Mouse (Mus musculus): Measurements from ENCODE around the gene Usp33.
"Not testable (repeated sequence)": the region's sequence is repeated elsewhere in the genome, so short reads cannot be mapped to it uniquely, and the experiment has no call there.

Usp33 gene

DNA sequence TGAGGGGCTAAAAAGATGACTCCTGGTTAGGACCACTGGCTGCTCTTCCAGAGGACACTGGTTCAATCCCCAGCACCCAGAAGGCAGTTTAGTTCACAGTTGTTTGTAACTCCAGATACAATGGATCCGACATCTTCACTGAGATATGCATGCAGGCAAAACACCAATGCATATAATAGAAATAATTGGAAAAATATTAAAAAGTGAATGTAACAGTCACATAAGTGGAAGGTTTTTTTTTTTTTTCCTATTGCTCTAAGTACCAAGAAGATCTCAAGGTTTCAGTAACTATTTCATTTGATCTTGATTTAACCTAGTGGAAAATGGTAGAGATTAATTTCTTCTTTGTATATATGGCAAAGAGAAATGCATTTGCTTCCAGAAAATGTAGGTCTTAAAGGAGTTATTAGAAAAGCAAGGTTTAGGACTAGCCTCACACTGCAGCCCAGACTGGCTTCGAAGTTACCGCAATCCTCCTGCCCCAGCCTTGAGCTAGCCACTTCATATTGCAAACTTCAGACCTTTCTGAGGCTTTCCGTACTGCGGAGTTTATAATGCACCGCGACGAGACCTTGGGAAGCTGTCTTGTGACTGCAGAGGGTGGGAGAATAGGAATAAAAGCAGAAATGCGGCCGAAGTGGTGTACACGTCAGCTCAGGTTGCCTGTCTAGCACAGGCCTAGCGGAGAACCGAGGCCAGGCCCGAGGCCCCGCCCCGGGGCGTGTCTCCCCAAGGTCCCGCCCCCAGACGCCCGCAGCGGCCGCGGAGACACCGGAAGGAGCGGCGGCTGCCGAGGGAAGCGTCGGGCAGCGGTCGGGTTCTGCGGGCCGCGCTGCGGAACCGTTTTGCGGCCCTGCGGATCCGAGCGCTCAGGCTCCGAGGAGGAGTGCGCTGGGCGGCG lies at the start of gene Usp33:
TSS of gene Usp33 (plus strand) at position 747 of the 901 bp plus-strand sequence.
- peak; percentile 95 for DNase-seq (ENCODE audit: low read depth, low spot score)

DNA sequence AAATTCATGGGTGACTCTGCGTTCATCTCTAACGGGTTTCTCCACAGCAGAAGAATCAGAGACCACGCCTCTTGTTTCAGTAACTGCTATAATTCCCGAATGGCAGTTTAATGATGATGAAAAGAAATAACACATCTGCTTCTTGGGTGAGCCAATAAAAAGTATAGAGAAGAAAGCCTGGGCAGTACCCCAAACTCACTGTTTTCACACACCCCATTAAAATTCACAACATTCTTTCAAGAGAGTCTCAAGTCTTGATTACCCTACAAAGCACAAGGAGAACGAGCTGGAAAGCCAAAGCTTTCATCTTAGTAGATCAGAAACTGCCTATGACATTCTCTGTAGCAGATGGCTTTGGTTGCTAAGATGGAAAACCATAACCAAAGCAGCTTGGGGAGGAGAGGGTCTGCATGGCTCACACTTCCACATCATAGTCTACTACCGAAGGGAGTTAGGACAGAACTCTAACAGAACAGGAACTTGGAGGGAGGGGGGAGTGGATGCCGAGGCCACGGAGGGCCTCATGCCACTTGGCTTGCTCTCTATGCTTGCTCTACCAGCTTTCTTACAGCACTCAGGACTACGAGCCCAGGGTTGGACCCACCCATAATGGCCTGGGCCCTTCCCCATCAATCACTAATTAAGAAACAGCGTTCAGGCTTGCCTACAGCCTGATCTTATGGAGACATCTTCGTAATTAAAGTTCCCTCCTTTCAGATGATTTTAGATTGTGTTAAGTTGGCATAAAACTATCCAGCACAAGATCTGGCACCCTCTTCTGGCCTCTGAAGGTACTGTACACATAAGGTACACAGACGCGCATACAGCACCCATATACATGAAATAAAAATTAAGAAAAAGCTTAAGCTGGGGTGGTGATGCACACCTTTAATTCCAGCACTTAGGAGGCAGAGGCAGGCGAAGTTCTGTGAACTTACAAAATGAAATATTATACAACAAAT lies 45.6 kb upstream of the Usp33 start:
- DNase-seq (ENCODE audit: low read depth, low spot score) = no peak

DNA sequence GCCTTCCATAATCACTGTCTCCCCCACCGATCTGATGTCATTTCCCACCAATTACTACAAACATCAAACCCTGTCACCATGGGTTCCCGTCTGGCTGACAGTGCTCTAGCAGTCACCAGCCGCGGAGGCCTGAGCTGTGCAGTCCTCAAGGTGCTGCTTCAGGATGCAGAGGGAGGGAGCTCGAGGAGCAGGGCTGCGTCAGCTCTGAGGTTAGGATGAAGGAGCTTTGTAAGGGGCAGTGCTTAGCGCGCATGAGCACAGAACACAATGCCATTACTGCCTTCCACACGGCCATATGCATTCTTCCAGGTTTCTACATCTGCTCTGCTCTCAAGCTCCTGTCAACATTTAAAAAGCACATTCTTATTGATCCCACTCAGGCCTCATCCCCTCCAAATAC lies 43.3 kb upstream of the Usp33 start:
- DNase-seq (ENCODE audit: low read depth, low spot score) = no peak

DNA sequence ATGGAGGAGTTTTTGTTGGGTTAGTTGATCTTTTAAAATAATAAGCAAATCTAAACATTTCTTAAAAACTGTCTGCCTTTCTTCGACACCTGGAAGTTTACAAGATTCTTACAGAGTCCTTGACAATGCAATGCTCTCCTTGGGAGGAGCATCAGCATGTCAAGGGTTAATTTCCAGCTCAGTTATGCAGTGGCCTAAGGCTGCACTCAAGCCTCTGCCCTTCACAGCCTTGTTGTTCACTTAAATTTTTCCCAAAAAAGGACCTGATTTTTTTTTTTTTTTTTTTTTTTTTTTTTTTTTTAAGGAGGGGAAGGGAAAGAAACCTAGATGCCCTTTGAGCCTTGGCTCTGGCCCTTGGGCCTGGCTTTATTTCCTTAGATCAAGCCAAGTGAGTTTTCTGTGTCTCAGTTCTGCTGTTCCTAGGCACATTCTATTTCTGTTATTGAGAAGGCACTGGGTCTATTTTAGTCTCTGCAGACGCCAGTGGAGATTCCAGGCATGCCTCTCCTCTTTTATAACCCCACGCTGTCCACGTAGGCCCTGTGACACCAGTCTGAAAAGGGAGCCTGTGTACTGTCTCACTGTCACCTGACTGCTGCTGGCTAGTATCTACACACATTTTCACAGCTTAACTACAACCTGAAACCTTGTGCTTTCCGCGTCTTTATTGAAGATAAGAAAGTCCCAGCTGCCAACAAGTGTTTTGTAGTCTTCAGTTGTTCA lies 42.0 kb upstream of the Usp33 start:
- no peak for DNase-seq (ENCODE audit: low read depth, low spot score)

DNA sequence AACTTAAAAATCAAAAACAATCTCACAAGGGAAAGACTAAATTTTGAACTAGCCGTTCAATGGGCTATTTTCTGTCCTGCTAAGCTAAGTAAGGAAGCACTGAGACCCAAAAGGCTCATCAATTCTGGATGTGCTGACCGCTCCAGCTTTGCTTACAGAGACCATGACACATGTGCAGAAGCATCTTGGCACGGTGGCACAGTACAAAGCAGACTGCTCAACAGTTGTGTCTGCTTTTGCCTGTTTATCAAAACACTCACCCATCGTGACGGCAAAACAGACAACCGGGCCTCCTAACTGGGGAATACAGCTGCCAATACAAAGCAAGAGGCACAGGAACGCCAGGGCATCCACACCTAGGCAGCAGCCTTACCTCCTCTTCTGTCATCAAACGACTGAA lies 41.2 kb upstream of the Usp33 start:
- DNase-seq (ENCODE audit: low read depth, low spot score) = no peak

DNA sequence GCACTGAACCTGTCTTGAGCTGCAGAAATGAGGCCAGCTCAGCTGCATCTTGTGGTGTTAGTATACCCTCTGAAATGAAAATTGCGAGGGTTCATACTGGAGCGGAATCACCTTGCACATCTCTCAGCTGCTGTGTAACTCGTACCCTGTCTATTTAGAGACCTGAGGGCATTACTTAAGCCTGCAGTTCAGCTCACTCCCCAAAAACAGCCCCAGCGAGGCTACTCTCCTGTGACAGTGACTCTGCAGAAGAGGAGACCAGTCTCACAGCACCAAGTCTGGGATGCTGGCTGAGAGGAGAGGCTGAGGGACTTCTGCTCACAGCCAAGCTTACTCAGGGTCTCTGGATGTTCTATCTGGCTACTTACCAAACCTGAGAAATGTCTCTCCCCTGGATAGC lies 40.3 kb upstream of the Usp33 start:
- no peak for DNase-seq (ENCODE audit: low read depth, low spot score)

DNA sequence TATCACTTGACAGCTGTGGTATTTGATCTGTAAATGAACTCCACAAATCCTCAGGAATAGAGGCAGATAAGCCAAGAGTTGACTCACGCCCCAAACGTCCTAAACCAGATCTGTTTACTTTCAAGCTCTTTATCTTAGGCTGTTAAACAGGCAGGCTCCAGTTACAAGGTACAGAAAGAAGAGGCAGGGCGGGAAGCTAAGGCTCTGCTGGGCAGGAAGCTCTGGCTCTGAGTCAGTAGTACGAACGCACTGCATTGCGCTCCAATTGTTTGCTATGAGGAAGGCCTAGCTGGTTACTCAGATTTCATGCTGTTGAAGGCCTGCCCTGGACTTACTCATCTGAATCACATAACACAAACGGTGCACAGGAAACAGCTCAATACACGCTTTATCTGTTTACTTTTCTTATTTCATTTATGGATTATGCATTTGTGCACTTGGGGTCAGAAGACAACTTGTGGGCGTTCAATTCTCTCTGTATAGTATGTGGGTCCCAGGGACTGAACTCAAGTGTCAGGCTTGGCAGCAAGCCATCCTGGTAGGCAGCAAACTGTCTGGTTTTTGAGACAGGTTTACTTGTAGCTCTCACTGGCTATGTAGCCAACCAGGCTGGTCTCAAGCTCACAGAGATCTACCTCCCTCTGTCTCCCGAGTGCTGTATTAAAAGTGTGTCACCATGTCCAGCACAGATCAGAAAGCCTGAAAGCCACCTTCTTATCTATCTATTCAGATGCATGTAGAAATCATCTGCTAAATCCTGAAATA lies 37.6 kb upstream of the Usp33 start:
- DNase-seq (ENCODE audit: low read depth, low spot score) = no peak

DNA sequence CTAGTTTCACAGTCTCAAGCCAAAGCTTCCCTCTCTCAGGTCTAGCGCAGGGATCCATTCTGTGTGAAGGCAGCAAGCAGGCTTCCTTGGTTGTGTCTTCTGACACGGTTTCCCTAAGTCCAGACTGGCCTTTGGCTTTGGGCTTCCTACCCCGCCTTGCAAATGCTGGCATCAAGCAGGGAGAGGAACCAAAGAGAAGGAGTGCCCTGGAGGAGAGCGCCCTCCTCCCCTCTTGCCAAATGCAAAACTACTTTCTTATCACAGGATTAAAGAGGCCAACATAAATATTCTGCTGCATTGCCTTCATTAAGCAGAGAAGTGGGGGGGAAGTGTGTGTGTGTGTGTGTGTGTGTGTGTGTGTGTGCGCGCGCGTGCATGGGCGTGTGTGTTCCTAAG lies 37.0 kb upstream of the Usp33 start:
- DNase-seq (ENCODE audit: low read depth, low spot score) = no peak

DNA sequence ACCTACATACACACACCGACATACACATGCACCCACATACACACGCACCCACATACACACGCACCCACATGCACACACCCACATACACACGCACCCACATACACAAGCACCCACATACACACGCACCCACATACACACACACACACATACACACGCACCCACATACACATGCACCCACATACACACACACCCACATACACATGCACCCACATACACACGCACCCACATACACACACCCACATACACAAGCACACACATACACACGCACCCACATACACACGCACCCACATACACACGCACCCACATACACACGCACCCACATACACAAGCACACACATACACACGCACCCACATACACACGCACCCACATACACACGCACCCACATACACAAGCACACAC lies 31.6 kb upstream of the Usp33 start:
- peak; percentile 11 for DNase-seq (ENCODE audit: low read depth, low spot score)

DNA sequence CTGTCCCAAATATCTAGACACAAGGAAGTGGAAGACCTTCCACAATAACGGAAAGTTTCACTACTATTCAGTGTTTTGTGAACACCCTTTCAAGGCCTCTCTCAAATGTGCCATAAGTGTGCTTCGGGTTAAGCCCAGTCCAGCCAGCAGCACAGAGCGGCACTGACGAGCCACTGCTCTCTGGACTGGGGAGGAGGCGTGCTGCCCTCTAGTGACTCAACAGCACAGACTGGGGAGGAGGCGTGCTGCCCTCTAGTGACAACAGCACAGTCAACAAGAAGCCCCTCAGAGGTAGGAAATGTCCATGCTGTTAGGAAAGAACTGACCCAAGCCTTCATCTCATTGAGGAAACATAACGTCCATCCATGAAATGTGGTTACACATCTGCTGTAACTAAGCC lies 30.7 kb upstream of the Usp33 start:
- peak; percentile 89 for DNase-seq (ENCODE audit: low read depth, low spot score)

DNA sequence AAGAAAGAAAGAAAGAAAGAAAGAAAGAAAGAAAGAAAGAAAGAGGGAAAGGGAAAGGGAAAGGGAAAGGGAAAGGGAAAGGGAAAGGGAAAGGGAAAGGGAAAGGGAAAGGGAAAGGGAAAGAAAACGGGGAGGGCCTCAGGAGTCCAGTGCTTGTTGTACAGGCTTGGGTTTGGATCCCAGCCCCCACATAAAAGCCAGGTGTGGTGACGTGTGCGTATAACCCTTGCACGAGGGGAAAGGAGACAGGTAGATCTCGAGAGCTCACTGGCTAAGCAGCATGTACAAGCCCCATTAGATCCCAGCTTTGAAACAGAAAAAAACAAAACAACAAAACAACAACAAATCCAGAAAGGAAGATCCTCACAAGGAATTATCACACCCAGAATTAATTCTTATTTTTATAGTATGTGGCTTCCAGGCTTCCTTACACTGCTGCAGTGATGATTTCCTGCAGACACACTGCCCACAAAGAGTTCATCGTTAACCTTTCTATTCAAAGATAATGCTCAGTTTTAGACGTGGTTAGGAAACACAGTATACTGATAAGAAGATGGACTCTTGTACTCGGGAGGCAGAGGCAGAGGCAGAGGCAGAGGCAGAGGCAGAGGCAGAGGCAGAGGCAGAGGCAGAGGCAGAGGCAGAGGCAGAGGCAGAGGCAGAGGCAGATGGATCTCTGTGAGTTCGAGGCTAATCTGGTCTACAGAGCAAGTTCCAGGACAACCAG lies 29.7 kb upstream of the Usp33 start:
- DNase-seq (ENCODE audit: low read depth, low spot score) = not testable (repeated sequence)

DNA sequence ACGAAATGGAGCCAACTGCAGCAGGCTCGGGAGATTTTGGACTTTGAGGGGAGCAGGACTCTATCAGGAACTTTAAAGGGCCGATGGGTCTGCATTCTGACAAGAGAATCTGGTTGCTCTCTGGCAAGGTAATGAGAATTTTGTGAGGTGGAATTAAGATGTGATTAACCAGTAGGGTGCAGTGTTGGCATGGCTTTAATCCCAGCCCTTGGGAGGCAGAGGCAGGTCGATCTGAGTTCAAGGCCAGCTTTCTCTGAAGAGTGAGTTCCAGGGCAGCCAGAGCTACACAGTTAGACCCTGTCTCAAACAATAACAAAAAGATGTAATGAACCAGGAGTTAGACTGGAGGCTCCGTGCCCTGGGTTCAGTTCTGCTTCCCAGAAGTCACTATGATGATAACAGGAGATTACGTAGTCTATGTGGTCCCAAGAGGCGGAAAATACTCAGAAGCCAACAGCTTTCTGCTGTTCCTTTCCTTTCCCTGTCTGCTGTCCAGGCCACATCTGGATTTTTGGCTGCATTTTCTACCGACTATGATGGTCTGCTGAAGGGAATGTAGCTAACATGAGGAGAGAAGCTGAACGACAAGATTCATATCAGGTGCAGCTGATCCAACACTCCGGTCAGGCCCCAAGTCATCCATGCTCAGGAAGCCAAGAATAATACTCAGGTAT lies 25.2 kb upstream of the Usp33 start:
- DNase-seq (ENCODE audit: low read depth, low spot score) = peak; percentile 43

DNA sequence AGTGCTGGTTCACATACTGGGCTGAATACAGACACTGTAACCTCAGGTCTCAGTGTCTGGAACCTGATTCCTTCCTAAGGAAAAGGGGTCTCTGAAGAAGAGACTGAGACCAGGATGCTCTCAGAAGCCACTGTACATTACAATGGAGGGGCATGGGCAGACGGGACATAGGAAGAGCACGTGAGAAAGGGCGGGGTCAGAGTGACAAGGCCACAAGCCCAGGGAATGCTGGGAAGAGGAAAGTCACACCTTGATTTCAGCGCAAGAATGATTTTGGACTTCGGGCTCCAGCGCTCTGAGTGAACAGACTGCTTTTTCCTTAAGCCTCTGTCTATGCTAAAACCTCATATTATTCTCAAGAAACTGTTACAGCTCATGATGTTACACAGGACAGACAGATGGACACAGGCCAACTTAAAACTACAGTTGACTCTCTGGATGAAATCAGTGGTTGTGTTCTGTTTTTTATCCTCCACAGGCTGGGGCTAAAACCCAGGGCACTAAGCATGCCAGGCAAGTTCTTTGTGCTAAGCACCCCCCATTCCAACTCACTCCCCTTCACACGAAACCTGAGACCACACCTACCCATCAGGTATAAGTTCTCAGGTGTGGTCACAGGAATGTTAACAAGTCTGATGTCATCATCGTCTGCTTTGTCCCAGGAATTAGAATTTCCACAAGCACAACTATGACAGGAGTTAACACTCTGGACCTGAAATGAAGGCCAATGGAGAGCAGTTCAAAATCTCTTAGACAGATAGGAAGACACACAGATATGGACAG lies 24.3 kb upstream of the Usp33 start:
- DNase-seq (ENCODE audit: low read depth, low spot score) = no peak

DNA sequence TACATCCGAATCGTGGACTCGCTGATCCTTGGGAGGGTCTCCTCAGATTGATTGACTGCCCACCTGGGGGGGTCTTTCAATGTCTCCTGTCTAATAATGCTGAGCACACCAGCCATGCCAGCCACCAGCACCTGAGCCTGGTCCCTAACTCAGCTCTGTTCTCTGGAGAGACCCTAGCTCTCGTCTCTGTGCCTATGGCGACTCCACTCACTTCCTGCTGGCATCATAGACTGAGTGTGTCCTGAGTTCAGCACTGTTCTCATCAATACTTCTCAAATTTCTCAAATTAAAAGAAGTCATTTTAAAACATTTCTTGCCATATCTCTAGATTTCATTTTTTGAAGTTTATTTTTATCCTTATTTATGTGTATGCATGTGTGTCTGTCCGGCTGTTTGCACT lies 14.2 kb upstream of the Usp33 start:
- no peak for DNase-seq (ENCODE audit: low read depth, low spot score)

DNA sequence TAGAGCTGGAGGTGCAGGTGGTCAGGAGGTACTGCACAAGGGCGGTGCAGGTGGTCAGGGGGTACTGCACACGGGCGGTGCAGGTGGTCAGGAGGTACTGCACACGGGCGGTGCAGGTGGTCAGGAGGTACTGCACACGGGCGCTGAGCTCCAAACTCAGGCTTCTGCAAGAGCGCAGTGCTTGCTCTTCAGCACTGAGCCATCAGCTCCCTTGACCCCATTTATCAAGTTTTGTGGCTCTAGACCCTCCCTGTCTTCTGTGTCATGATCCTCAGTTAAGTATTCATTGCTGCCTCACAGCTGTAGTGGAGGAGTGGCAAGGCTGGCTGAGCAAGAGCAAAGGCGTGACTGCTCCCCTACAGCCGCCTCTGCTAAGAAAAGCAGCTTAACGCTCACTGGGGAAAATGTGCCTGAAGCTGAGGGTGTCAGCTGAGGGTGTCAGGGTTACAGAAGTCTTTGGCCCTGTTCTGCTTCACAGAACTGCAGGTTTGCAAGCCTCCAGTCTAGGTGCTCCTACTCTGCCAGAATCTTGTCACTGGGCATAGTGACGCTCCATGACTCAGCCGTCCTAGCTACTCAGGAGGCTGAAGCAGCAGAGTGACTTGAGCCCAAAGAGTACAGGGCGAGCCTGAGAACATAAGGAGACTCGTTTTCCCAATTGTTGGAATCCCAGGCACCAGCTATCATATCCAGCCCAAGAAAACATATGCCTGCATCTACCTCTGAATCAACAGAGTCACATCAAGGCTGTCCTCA lies 13.6 kb upstream of the Usp33 start:
- no peak for DNase-seq (ENCODE audit: low read depth, low spot score)

DNA sequence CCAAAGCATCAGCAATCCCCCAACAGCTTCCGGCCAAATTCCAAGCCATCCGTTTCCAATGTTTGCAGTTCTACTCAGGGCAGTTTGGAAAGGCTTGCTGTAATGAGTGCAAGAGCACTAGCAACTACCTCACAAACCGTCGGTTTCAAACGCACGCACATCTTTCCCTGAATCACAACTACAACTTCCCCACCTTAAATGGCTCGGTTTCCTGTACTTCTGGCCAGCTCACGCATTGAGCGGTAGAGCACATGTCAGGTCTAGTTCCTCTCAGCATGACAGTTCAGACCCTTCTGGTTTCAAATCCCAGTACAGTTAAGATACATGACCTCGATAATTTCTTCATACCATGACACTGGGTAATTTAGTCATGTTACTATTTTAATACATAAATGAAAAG lies 12.6 kb upstream of the Usp33 start:
- DNase-seq (ENCODE audit: low read depth, low spot score) = no peak

DNA sequence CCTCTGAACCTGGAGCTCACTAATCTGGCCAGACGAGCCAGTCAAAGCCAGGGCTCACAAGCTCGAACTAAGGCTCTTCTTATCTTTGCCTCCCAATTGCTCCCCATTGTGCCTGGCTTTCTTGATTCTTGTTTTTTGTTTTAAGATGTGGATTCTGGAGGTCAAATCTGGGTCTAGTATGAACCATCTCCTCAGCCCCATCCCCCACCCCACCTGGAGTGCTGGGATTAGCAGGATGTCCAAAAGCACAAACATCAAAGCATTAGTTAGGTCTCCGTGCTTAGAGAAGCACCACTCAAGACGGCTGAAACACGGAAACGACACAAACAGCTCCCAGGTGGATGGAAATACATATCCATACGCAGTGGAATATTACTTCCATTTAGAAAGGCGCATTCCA lies 10.2 kb upstream of the Usp33 start:
- no peak for DNase-seq (ENCODE audit: low read depth, low spot score)

DNA sequence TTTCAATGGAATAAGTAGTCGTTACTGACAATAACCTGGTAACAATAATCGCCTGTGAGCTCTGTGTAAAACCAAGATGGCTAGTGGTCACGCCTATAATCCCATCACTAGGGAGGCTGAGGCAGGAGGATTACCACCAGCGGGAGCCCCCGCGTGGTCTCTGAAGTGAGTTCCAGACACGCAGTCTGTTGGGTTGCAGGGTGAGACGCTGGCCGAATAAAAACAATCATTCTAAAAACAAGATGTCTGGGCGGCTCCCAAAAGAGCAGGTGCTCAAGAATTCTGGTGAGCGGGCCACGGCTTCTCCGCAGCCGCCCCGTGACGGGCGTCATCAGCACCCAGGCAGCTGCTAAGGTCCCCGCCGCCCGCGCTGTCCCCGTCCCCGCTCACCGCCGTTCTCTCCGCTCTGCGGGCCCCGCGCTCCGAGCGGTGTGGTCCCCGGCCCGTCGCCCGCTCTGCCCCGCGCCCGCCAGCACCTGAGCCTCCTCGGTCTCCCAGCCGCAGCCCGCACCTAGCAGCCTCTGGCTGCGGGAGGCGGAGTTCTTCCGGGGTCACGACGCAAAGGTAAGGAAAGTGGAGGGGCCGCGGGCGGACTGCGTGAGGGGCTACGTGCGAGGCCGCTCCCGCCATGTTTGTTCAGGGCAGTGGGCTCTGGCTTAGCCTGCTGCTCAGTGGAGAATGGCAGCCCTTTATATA lies 6.3 kb upstream of the Usp33 start, which contains the start of gene Miga1:
TSS of gene Miga1 (minus strand) at position 546 of the 696 bp plus-strand sequence.
- peak; percentile 74 for DNase-seq (ENCODE audit: low read depth, low spot score)
